Mouse (Mus musculus) small intestine, adult 2 months (tissue): ENCODE measurements around the gene Tmem219.

Source experiments
- CTCF ChIP-seq: fragments of 200-500 bp; IDR thresholded peaks from 2 replicates; pipeline ENCODE4 v1.5.1; 2012; ENCODE audit warnings: low read depth, mild to moderate bottlenecking, control low read depth, inconsistent platforms, low read length, moderate library complexity, mixed read lengths; ENCODE audit not compliant: insufficient replicate concordance, insufficient read length; ENCODE audit errors: extremely low read depth
- POLR2A ChIP-seq: fragments of 200-500 bp; IDR thresholded peaks from 2 replicates; pipeline ENCODE4 v1.6.1; 2012; ENCODE audit warnings: low read depth, mild to moderate bottlenecking, control low read depth, inconsistent platforms, low read length, moderate library complexity

GRCm38 (mm10) chr7:126851192-126851591, 71.5 kb downstream of the Tmem219 start:
- TF ChIP-seq CTCF = no peak
- TF ChIP-seq POLR2A = no peak
